Mouse (Mus musculus) cerebral cortex, adult 2 months (tissue): ENCODE measurements around the gene Aunip.

ENCODE experiments used
- WGBS: fragments of 180-500 bp; shearing (Covaris S2); methylation state at CpG from one replicate; pipeline ENCODE4 v1.1.7; 2018; 5-methylcytosine and 5-hydroxymethylcytosine counted together

Aunip gene

GRCm38 (mm10) chr4:134555956-134556580 is 45.3 kb downstream of the Aunip start:
- 61% methylated on average over 8 of the region's 8 CpGs for WGBS

DNA sequence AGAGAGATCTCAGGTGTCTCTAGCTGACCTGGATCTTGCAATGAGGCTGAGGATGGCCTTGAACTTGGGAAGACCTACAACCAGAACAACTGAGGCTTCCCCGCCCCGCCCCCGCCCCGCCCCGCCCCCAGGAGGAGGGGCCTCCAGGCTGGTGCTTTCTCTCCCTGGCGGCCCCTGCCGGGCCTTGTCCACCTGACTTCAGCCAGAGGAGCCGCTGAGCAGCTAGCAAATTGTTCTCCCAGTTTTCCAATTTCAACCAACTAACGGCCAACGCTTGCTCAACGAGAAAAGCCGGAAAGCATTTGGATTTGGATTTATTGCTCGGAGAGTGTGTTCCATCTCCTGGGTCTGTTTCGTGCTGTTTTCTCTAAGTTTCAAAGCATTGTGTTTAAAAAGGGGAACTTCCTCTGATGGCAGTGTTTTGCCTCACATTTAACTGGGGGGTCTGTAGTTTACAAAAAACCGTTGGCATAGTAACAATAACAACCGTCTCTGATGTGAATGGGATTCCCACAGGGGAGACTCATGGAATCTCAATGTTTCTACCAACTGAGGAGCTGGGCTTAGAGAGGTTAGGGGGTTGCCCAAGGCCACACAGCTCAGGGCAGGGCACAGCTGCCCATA is 46.9 kb downstream of the Aunip start:
- 13% methylated on average over 16 of the region's 16 CpGs for WGBS

GRCm38 (mm10) chr4:134558570-134559113 is 47.8 kb downstream of the Aunip start:
- 66% methylated on average over 9 of the region's 9 CpGs for WGBS

DNA sequence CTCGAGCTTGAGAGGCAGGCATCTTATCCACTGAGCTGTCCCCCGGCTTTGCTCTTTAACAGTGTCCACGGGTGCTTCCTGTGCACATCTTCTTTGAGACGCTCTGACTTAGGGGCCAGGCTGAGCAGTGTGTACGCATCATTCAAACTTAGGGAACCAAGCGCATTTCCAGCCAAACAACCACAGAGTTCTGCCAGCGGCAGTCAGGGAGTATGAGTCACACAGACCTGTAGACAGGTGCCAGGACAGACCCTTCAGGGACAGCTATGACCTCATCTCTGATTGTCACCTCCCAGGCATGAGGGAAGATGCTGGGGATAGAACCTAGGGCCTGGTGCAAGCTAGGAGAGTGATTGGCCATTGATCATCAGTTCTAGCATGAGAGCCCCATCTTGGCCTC is 48.4 kb downstream of the Aunip start:
- WGBS: 86% methylated on average over 7 of the region's 7 CpGs

- WGBS: 84% methylated on average over 8 of the region's 8 CpGs
Measured at GRCm38 (mm10) chr4:134560699-134561098, 49.9 kb downstream of the Aunip start.

- WGBS: 87% methylated on average over 2 of the region's 2 CpGs
Measured at GRCm38 (mm10) chr4:134562014-134562413, 51.2 kb downstream of the Aunip start.

- 95% methylated on average over 16 of the region's 16 CpGs for WGBS
Measured at GRCm38 (mm10) chr4:134563624-134564023, 52.8 kb downstream of the Aunip start.

- WGBS: 93% methylated on average over 6 of the region's 6 CpGs
Measured at GRCm38 (mm10) chr4:134564093-134564492, 53.3 kb downstream of the Aunip start.

DNA sequence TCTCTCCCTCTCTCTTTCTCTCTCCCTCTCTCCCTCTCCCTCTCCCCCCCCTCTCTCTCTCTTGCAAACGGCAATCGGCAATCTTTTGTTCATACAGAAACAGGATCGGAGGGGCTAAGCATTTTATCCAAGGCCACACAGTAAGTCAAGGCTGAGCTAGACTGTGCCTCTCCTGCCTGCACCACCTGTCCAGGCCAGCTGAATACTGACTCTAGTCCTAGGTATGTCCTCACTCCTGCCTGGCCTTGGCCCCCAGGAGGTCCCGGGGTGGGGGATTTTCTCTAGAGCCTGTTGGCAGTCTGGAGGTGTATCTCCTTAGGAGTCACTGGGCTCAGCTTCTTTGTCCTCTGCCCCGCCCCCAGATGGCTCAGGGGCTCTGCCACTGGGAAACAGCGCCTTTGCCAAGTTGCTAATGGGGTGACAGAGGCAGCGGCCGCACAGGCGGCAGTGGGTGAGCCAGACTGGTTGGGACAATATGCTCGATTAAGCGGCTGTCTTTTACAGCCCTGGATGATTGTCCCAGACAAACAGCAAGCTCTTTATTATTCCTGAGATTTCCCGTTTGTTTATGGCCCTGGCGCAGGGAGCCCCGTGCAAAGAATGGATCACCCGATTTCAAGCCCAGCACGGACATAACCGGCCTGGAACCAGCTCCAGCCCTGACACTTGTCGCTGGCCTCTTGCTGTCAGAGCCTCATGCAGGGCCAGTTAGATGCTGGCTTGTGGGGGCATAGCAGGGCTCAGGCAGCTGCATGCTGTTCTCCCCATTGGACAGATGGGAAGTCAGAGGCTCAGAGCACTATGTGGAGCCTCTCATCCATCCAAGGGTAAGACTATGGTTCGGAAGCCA is 56.8 kb downstream of the Aunip start:
- WGBS: 63% methylated on average over 19 of the region's 19 CpGs

GRCm38 (mm10) chr4:134569205-134569604 is 58.4 kb downstream of the Aunip start:
- 87% methylated on average over 6 of the region's 6 CpGs for WGBS

GRCm38 (mm10) chr4:134569831-134570230 is 59.0 kb downstream of the Aunip start:
- WGBS: 94% methylated on average over 8 of the region's 8 CpGs

- 81% methylated on average over 14 of the region's 14 CpGs for WGBS
Measured at GRCm38 (mm10) chr4:134570704-134571451, 60.1 kb downstream of the Aunip start.

GRCm38 (mm10) chr4:134572449-134573300 is 61.9 kb downstream of the Aunip start:
- 91% methylated on average over 24 of the region's 24 CpGs for WGBS
